Comparison of ENCODE assay signal across 8 mouse cellular contexts in genomic region chr13:100832741-100833639, GRCm38 (mm10). TPM values are rescaled to one million over a fixed set of nuclear protein-coding genes. Genes with fewer than 3 reads are reported as not detected.
DNase-seq lines count a peak whose midpoint lies in the region; ATAC-seq and TF ChIP-seq lines count a peak whose summit lies in the region.

Slc30a5 (minus strand) TSS chr13:100833427.

- H3K4me2 ChIP-seq in heart, embryonic 15.5 days = peak within 1 kb of the TSS; percentile 77
- H3K4me2 ChIP-seq in liver, embryonic 14.5 days (ENCODE audit: low read depth) = peak within 1 kb of the TSS; percentile 88
- peak within 1 kb of the TSS; percentile 74 for H3K4me2 ChIP-seq in neural tube, embryonic 11.5 days (ENCODE audit: low read depth)
- H3K4me2 ChIP-seq in stomach, postnatal 0 days (replicated peaks; ENCODE audit: low read depth) = peak within 1 kb of the TSS; percentile 73

- H3K27ac ChIP-seq in forebrain, embryonic 10.5 days = peak within 1 kb of the TSS; percentile 95
- H3K27ac ChIP-seq in heart, embryonic 15.5 days = peak within 1 kb of the TSS; percentile 95
- H3K27ac ChIP-seq in liver, embryonic 14.5 days = peak within 1 kb of the TSS; percentile 91
- peak within 1 kb of the TSS; percentile 85 for H3K27ac ChIP-seq in neural tube, embryonic 11.5 days (ENCODE audit: low read depth, low read length)
- peak within 1 kb of the TSS; percentile 96 for H3K27ac ChIP-seq in stomach, postnatal 0 days (replicated peaks)

- peak; percentile 99 for DNase-seq in CD8-positive naive resting alpha-beta T cell, adult 2 months (ENCODE audit: low read depth in 2 of 2, low spot score in 2 of 2)
- DNase-seq in c-Kit-positive CD71-negative TER-119-negative erythroid progenitor cells, embryonic 14.5 days (ENCODE audit: low read depth) = peak; percentile 100
- DNase-seq in forebrain, embryonic 10.5 days (ENCODE audit: extremely low spot score, low spot score) = peak; percentile 99
- peak; percentile 99 for DNase-seq in kidney, postnatal 25 days
- peak; percentile 98 to 99 (median 98) for DNase-seq in liver, embryonic 14.5 days (ENCODE audit: low read depth in 3 of 3, low spot score in 3 of 3)
- peak; percentile 100 for DNase-seq in neural tube, embryonic 11.5 days (ENCODE audit: low spot score)
- peak; percentile 100 for DNase-seq in stomach, postnatal 0 days (ENCODE audit: low spot score)

- under 1% methylated on average over 94 of the region's 94 CpGs for whole genome bisulfite sequencing in forebrain, embryonic 10.5 days
- WGBS in heart, embryonic 15.5 days = under 1% methylated on average over 94 of the region's 94 CpGs
- under 1% methylated on average over 90 of the region's 94 CpGs for WGBS in liver, embryonic 14.5 days (ENCODE audit: insufficient replicate concordance)
- WGBS in neural tube, embryonic 11.5 days = under 1% methylated on average over 92 of the region's 94 CpGs
- under 1% methylated on average over 53 of the region's 94 CpGs for WGBS in stomach, postnatal 0 days

- ATAC-seq in heart, embryonic 15.5 days (replicated peaks; ENCODE audit: insufficient number of reproducible peaks, insufficient read depth, low FRiP score, low read depth) = peak; percentile 98
- peak; percentile 99 for ATAC-seq in liver, embryonic 14.5 days (ENCODE audit: insufficient read depth)
- ATAC-seq in neural tube, embryonic 11.5 days (ENCODE audit: insufficient read depth, low FRiP score, low TSS enrichment) = peak; percentile 96
- ATAC-seq in stomach, postnatal 0 days (ENCODE audit: low FRiP score, low TSS enrichment) = peak; percentile 97

- TF ChIP-seq EP300 in liver, embryonic 14.5 days (IDR thresholded peaks at IDR 0.05; ENCODE audit: low read depth) = no peak
- no peak for TF ChIP-seq EP300 in stomach, postnatal 0 days (optimal IDR thresholded peaks at IDR 0.05)

- H3K27me3 ChIP-seq in forebrain, embryonic 10.5 days (ENCODE audit: poor library complexity, severe bottlenecking) = no peaks in the 10 kb centered on the region
- H3K27me3 ChIP-seq in heart, embryonic 15.5 days = no peaks in the 10 kb centered on the region
- H3K27me3 ChIP-seq in liver, embryonic 14.5 days (ENCODE audit: control insufficient read depth, insufficient read depth, low read length) = no peaks in the 10 kb centered on the region
- H3K27me3 ChIP-seq in neural tube, embryonic 11.5 days (ENCODE audit: control insufficient read depth, insufficient read depth, low read length) = no peaks in the 10 kb centered on the region
- no peaks in the 10 kb centered on the region for H3K27me3 ChIP-seq in stomach, postnatal 0 days (ENCODE audit: control insufficient read depth, insufficient read depth, low read length)

- no peaks in the 10 kb centered on the region for H3K9me3 ChIP-seq in forebrain, embryonic 10.5 days
- no peaks in the 10 kb centered on the region for H3K9me3 ChIP-seq in heart, embryonic 15.5 days (replicated peaks)
- H3K9me3 ChIP-seq in liver, embryonic 14.5 days (ENCODE audit: control insufficient read depth, low read length) = no peaks in the 10 kb centered on the region
- no peaks in the 10 kb centered on the region for H3K9me3 ChIP-seq in neural tube, embryonic 11.5 days (ENCODE audit: control insufficient read depth, low read length)
- no peaks in the 10 kb centered on the region for H3K9me3 ChIP-seq in stomach, postnatal 0 days (ENCODE audit: control insufficient read depth, low read length)

- H3K4me3 ChIP-seq in forebrain, embryonic 10.5 days = peak within 1 kb of the TSS; percentile 98
- H3K4me3 ChIP-seq in heart, embryonic 15.5 days = peak within 1 kb of the TSS; percentile 88
- peak within 1 kb of the TSS; percentile 69 to 100 for H3K4me3 ChIP-seq in liver, embryonic 14.5 days (ENCODE audit: insufficient read depth in 1 of 2, low read depth in 2 of 2, low read length in 2 of 2)
- H3K4me3 ChIP-seq in neural tube, embryonic 11.5 days (ENCODE audit: low read depth, low read length) = peak within 1 kb of the TSS; percentile 94
- H3K4me3 ChIP-seq in stomach, postnatal 0 days (ENCODE audit: low read depth, low read length) = peak within 1 kb of the TSS; percentile 80

- H3K36me3 ChIP-seq in forebrain, embryonic 10.5 days (replicated peaks) = peaks cover 6% of the 10 kb centered on the region
- H3K36me3 ChIP-seq in heart, embryonic 15.5 days = peaks cover 4% of the 10 kb centered on the region; the same call in 1 of the 2 replicates
- peaks cover 3% of the 10 kb centered on the region for H3K36me3 ChIP-seq in liver, embryonic 14.5 days (replicated peaks; ENCODE audit: control insufficient read depth, insufficient read depth, low read depth)
- no peaks in the 10 kb centered on the region for H3K36me3 ChIP-seq in neural tube, embryonic 11.5 days (ENCODE audit: control insufficient read depth, insufficient read depth, low read length)
- no peaks in the 10 kb centered on the region for H3K36me3 ChIP-seq in stomach, postnatal 0 days (ENCODE audit: control insufficient read depth, insufficient read depth, low read length)

- H3K4me1 ChIP-seq in forebrain, embryonic 10.5 days = peaks cover 19% of the 10 kb centered on the region
- peaks cover 20% of the 10 kb centered on the region for H3K4me1 ChIP-seq in heart, embryonic 15.5 days (replicated peaks)
- peaks cover 10 to 14% of the 10 kb centered on the region in 2 experiments for H3K4me1 ChIP-seq in liver, embryonic 14.5 days (replicated peaks; ENCODE audit: control insufficient read depth in 2 of 2, insufficient read depth in 2 of 2, low read length in 1 of 2)
- peaks cover 5% of the 10 kb centered on the region; the same call in 1 of the 2 replicates for H3K4me1 ChIP-seq in neural tube, embryonic 11.5 days (ENCODE audit: control insufficient read depth, insufficient read depth, low read length)
- H3K4me1 ChIP-seq in stomach, postnatal 0 days (replicated peaks; ENCODE audit: control insufficient read depth, insufficient read depth) = 0 out of 2 replicates have a peak, but pooled peaks cover 2% of the 10 kb centered on the region

- peak within 1 kb of the TSS; percentile 79 for H3K9ac ChIP-seq in heart, embryonic 15.5 days
- H3K9ac ChIP-seq in liver, embryonic 14.5 days (replicated peaks) = peak within 1 kb of the TSS; percentile 98
- peak within 1 kb of the TSS; percentile 95 for H3K9ac ChIP-seq in neural tube, embryonic 11.5 days (ENCODE audit: low read length)
- H3K9ac ChIP-seq in stomach, postnatal 0 days (ENCODE audit: low read length) = peak within 1 kb of the TSS; percentile 96

- peak; percentile 95 for TF ChIP-seq CTCF in liver, embryonic 14.5 days (IDR thresholded peaks at IDR 0.05; ENCODE audit: low read depth)
- peak; percentile 93 for TF ChIP-seq CTCF in stomach, postnatal 0 days (IDR thresholded peaks at IDR 0.05; ENCODE audit: low read depth)

RNA-seq across cellular contexts. Expression of gene Slc30a5, which starts in this region (rescaled TPM):
- polyA plus RNA-seq in forebrain, embryonic 10.5 days (2016; fragmentation: Nextera tagmentation; extraction: Ambion mirVana) = 37.0 and 38.5 TPM in 2 replicates
- polyA plus RNA-seq in heart, embryonic 15.5 days (2015; fragmentation: Nextera tagmentation; extraction: Ambion mirVana) = 31.4 and 39.7 TPM in 2 replicates
- polyA plus RNA-seq in liver, embryonic 14.5 days (2012; rRNA removed) = 15.6 and 20.6 TPM in 2 replicates
- 27.4 and 30.4 TPM in 2 replicates for polyA plus RNA-seq in liver, embryonic 14.5 days (2014; fragmentation: Nextera tagmentation; extraction: Ambion mirVana)
- 48.2 and 49.8 TPM in 2 replicates for polyA plus RNA-seq in neural tube, embryonic 11.5 days (2014; fragmentation: Nextera tagmentation; extraction: Ambion mirVana)
- polyA plus RNA-seq in stomach, postnatal 0 days (2015; fragmentation: Nextera tagmentation; extraction: Ambion mirVana) = 37.0 and 38.3 TPM in 2 replicates

Comparison
In these comparisons a context has a peak if more than half of its experiments do, and no peak if none do; other contexts are left out.
1. Peak in every context shown above with its lines: DNase-seq, ATAC-seq, H3K4me3 ChIP-seq and H3K27ac ChIP-seq.